Mouse (Mus musculus): ENCODE measurements around the gene Igf2r.

GRCm38 (mm10) chr17:12706590-12707049, 62.8 kb downstream of the Igf2r start:
- no peak for TF ChIP-seq CTCF (IDR thresholded peaks at IDR 0.05; ENCODE audit: insufficient read depth, low read depth, low read length)
- TF ChIP-seq POLR2A (IDR thresholded peaks at IDR 0.05; ENCODE audit: insufficient read depth, low read depth, low read length), result no peak

Measured in olfactory bulb, adult 2 months (tissue).